Mouse (Mus musculus) G1E (cell line): ENCODE data around the gene Dkk3.

Experiments
- CTCF ChIP-seq: IDR thresholded peaks from 2 replicates; pipeline ENCODE4 v1.5.1; 2012; ENCODE audit warnings: low read depth, low read length, inconsistent platforms, mixed read lengths
- POLR2AphosphoS5 ChIP-seq: IDR thresholded peaks from 2 replicates; pipeline ENCODE4 v1.6.1; 2012; ENCODE audit warnings: low read depth, low read length, inconsistent platforms; ENCODE audit not compliant: insufficient replicate concordance

DNA sequence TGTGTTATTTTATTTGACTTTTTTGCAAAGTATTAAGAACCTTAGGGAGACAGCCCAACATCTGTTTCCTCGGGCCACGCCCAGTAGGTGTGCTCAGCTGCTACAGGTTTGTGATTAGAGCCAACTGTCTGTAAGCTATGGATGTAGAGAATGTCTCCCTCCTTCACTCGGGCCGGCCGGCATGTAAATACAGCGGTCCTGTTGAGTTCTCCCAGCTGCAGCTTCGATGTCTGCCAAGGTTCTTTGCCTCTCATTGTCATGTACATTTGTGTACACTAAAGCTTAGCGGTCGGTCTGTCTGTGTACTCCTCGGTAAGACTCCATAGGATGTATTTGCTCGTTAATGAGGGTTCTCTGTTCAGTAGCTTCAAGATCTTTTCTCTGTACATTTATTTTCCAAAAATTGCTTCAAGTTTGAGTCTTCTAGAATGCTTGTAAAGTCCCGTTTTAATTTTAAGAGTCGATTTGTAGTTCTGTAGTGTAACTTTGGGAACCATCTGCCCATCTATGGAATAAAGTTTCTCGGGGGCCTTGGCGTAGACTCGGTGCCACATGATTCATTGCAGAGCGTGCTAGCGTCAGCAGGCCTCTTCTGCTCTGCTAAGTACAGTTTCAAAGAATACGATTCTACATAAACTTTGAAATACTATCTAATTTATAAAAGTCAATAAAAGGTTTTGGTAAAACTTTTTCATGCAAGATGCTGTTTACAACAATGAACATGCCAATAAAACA, 48.1 kb downstream of the Dkk3 start:
- no peak for TF ChIP-seq POLR2AphosphoS5
- TF ChIP-seq CTCF, result no peak
